In genomic region chr19:31424319-31424718, GRCm38 (mm10) we compare ENCODE assay signal across 22 mouse cellular contexts.
DNase-seq lines count a peak whose midpoint lies in the region; ATAC-seq and TF ChIP-seq lines count a peak whose summit lies in the region.
"Had no signal": no experiment of that assay in that cellular context is flagged by ENCODE, and none has a peak within 500 bp of the region (broad histone marks: within the 10 kb centered on the region; RNA-seq: fewer than 3 reads in every experiment).

No protein-coding gene starts in this region.

- TF ChIP-seq CTCF in liver, adult 2 months (IDR thresholded peaks at IDR 0.05; ENCODE audit: low read depth, low read length) = no peak

- H3K79me2 ChIP-seq in liver, adult 2 months (ENCODE audit: control insufficient read depth, insufficient read depth, low read length) = no peaks in the 10 kb centered on the region

- H3K9me3 ChIP-seq in embryonic facial prominence, embryonic 13.5 days = no peaks in the 10 kb centered on the region
- H3K9me3 ChIP-seq in embryonic facial prominence, embryonic 10.5 days = peaks cover 2% of the 10 kb centered on the region; the same call in 1 of the 2 replicates
- no peaks in the 10 kb centered on the region for H3K9me3 ChIP-seq in liver, embryonic 11.5 days (ENCODE audit: control insufficient read depth, low read length)
- no peaks in the 10 kb centered on the region for H3K9me3 ChIP-seq in embryonic facial prominence, embryonic 14.5 days (ENCODE audit: control insufficient read depth, low read length)
- H3K9me3 ChIP-seq: hindbrain, embryonic 15.5 days had no signal

- H3K9ac ChIP-seq in embryonic facial prominence, embryonic 13.5 days = no peak overlapping the region
- H3K9ac ChIP-seq in liver, adult 2 months (ENCODE audit: low read depth, low read length) = no peak overlapping the region
- H3K9ac ChIP-seq in liver, embryonic 11.5 days (ENCODE audit: low read depth, low read length) = no peak overlapping the region
- no peak overlapping the region for H3K9ac ChIP-seq in embryonic facial prominence, embryonic 14.5 days (ENCODE audit: low read depth, low read length)
- H3K9ac ChIP-seq: forebrain, embryonic 15.5 days; heart, embryonic 13.5 days; hindbrain, embryonic 15.5 days had no signal

- TF ChIP-seq POLR2A in liver, adult 2 months (IDR thresholded peaks at IDR 0.05; ENCODE audit: extremely low read depth, insufficient read depth, low read length) = no peak

- WGBS in embryonic facial prominence, embryonic 13.5 days = 27% methylated on average over 5 of the region's 5 CpGs
- WGBS in embryonic facial prominence, embryonic 10.5 days = 63% methylated on average over 5 of the region's 5 CpGs
- WGBS in liver, adult 2 months = 42% methylated on average over 5 of the region's 5 CpGs
- WGBS in liver, embryonic 11.5 days = 60% methylated on average over 5 of the region's 5 CpGs
- 33% methylated on average over 5 of the region's 5 CpGs for WGBS in embryonic facial prominence, embryonic 14.5 days

- peaks cover 19% of the 10 kb centered on the region for H3K4me1 ChIP-seq in embryonic facial prominence, embryonic 13.5 days
- peaks cover 15% of the 10 kb centered on the region for H3K4me1 ChIP-seq in embryonic facial prominence, embryonic 10.5 days
- no peaks in the 10 kb centered on the region for H3K4me1 ChIP-seq in liver, adult 2 months (ENCODE audit: control insufficient read depth, insufficient read depth, low read length)
- no peaks in the 10 kb centered on the region for H3K4me1 ChIP-seq in liver, embryonic 11.5 days (replicated peaks; ENCODE audit: control insufficient read depth, insufficient read depth, low read length)
- peaks cover 15% of the 10 kb centered on the region for H3K4me1 ChIP-seq in embryonic facial prominence, embryonic 14.5 days (ENCODE audit: control insufficient read depth, insufficient read depth, low read length)
- H3K4me1 ChIP-seq: forebrain, embryonic 15.5 days had no signal

- no peak overlapping the region for H3K27ac ChIP-seq in embryonic facial prominence, embryonic 13.5 days
- no peak overlapping the region for H3K27ac ChIP-seq in embryonic facial prominence, embryonic 10.5 days (replicated peaks)
- no peak overlapping the region for H3K27ac ChIP-seq in liver, adult 2 months (replicated peaks; ENCODE audit: insufficient read depth, low read depth, low read length)
- H3K27ac ChIP-seq in liver, embryonic 11.5 days (ENCODE audit: low read depth, low read length) = no peak overlapping the region
- no peak overlapping the region for H3K27ac ChIP-seq in embryonic facial prominence, embryonic 14.5 days (replicated peaks; ENCODE audit: low read depth, low read length)
- H3K27ac ChIP-seq: forebrain, embryonic 15.5 days; heart, embryonic 13.5 days; hindbrain, embryonic 15.5 days had no signal

- ATAC-seq in embryonic facial prominence, embryonic 13.5 days (ENCODE audit: insufficient number of reproducible peaks, insufficient read depth, low FRiP score, low TSS enrichment, low read depth) = no peak
- no peak for ATAC-seq in liver, embryonic 11.5 days (replicated peaks; ENCODE audit: low FRiP score)
- peak; percentile 18; the same call in 1 of the 2 replicates for ATAC-seq in embryonic facial prominence, embryonic 14.5 days (ENCODE audit: low read depth)
- ATAC-seq: activated CD4-positive, CD25-positive, alpha-beta regulatory T cell, adult 4 months; CD4-positive, CD25-positive, alpha-beta regulatory T cell, adult 4 months; forebrain, embryonic 15.5 days; Patski had no signal

- H3K36me3 ChIP-seq in embryonic facial prominence, embryonic 13.5 days = no peaks in the 10 kb centered on the region
- H3K36me3 ChIP-seq in embryonic facial prominence, embryonic 10.5 days (replicated peaks) = no peaks in the 10 kb centered on the region
- no peaks in the 10 kb centered on the region for H3K36me3 ChIP-seq in liver, adult 2 months (ENCODE audit: control insufficient read depth, insufficient read depth, low read length)
- no peaks in the 10 kb centered on the region for H3K36me3 ChIP-seq in liver, embryonic 11.5 days (ENCODE audit: control insufficient read depth, insufficient read depth, low read length)
- H3K36me3 ChIP-seq in embryonic facial prominence, embryonic 14.5 days (ENCODE audit: control insufficient read depth, insufficient read depth, low read length) = no peaks in the 10 kb centered on the region
- H3K36me3 ChIP-seq: forebrain, embryonic 15.5 days; G1E; heart, embryonic 13.5 days; hindbrain, embryonic 15.5 days had no signal

- H3K4me2 ChIP-seq in embryonic facial prominence, embryonic 13.5 days = 0 out of 2 replicates have a peak overlapping the region, but pooled peaks have one; percentile 7
- H3K4me2 ChIP-seq in liver, embryonic 11.5 days = no peak overlapping the region
- H3K4me2 ChIP-seq in embryonic facial prominence, embryonic 14.5 days (ENCODE audit: low read depth, low read length) = no peak overlapping the region
- H3K4me2 ChIP-seq: forebrain, embryonic 15.5 days had no signal

- no peak overlapping the region for H3K4me3 ChIP-seq in embryonic facial prominence, embryonic 13.5 days
- H3K4me3 ChIP-seq in embryonic facial prominence, embryonic 10.5 days = no peak overlapping the region
- H3K4me3 ChIP-seq in liver, adult 2 months (ENCODE audit: insufficient read depth, low read depth, low read length) = no peak overlapping the region
- no peak overlapping the region for H3K4me3 ChIP-seq in liver, embryonic 11.5 days (ENCODE audit: low read depth, low read length)
- H3K4me3 ChIP-seq in embryonic facial prominence, embryonic 14.5 days (ENCODE audit: low read depth, low read length) = no peak overlapping the region
- H3K4me3 ChIP-seq: forebrain, embryonic 15.5 days; heart, embryonic 13.5 days; hindbrain, embryonic 15.5 days had no signal

- H3K27me3 ChIP-seq in embryonic facial prominence, embryonic 13.5 days = no peaks in the 10 kb centered on the region
- H3K27me3 ChIP-seq in embryonic facial prominence, embryonic 10.5 days (replicated peaks; ENCODE audit: low read depth, poor library complexity, severe bottlenecking) = no peaks in the 10 kb centered on the region
- no peaks in the 10 kb centered on the region; the same call in 1 of the 2 replicates for H3K27me3 ChIP-seq in liver, adult 2 months (ENCODE audit: control insufficient read depth, insufficient read depth, low read length)
- no peaks in the 10 kb centered on the region for H3K27me3 ChIP-seq in liver, embryonic 11.5 days (replicated peaks; ENCODE audit: control insufficient read depth, insufficient read depth, low read length)
- H3K27me3 ChIP-seq in embryonic facial prominence, embryonic 14.5 days (replicated peaks; ENCODE audit: control insufficient read depth, insufficient read depth, low read length) = no peaks in the 10 kb centered on the region
- H3K27me3 ChIP-seq: forebrain, embryonic 15.5 days; heart, embryonic 13.5 days; hindbrain, embryonic 15.5 days had no signal

- no peak for DNase-seq in embryonic facial prominence, embryonic 10.5 days (ENCODE audit: low spot score)
- peak; percentile 4 for DNase-seq in kidney, adult 9 months
- DNase-seq in kidney, adult 18-20 months = no peak
- DNase-seq in liver, adult 2 months (ENCODE audit: extremely low read depth, low read depth, low spot score) = peak; percentile 25
- DNase-seq in liver, embryonic 11.5 days (ENCODE audit: low spot score) = no peak
- DNase-seq in embryonic facial prominence, embryonic 14.5 days (ENCODE audit: low spot score) = peak; percentile 52
- DNase-seq: adrenal gland, adult 2 months; adrenal gland, postnatal 25 days; B cell, adult 2 months; cerebellum, adult 18-20 months; cerebellum, adult 9-11 months; cerebellum, postnatal 36 days; gastrocnemius, postnatal 36 days; heart, postnatal 36 days had no signal

Comparison
In these comparisons a context has a peak if more than half of its experiments do, and no peak if none do; other contexts are left out.
1. DNase-seq: peak in kidney, adult 9 months (single experiment), liver, adult 2 months (single experiment) and embryonic facial prominence, embryonic 14.5 days (single experiment); none in embryonic facial prominence, embryonic 10.5 days (single experiment), kidney, adult 18-20 months (single experiment) and liver, embryonic 11.5 days (single experiment).